Mouse (Mus musculus) natural killer cell, adult 2 months (primary cell): ENCODE data around the gene Lrrc20.
A peak's percentile ranks its signal among the peaks of the same experiment; 100 is the strongest.

ENCODE experiments used
- DNase-seq, 2 experiments: peaks; one replicate each; pipeline ENCODE4 v3.0.0; 2022; ENCODE audit warnings: low spot score in 2 of 2

Lrrc20 gene

DNA sequence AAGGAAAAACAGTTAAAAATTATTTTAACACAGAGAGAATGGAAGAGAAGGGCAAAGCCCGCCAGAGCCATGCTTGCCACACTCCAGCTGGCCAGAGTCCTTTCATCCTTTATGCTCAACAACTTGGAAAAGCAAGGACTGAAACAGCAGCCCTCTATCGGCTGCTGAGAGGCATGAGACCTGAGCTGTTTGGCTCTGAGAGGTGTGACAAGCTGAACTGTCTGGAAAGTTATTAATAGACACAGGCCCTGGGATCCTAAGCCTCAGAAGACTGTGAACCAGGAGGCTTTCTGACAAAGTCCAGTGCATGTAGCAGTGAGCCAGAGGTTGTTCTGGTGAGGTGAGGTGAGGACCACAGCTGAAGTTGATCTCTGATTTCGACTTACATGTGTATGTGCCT, 2.0 kb upstream of the Lrrc20 start:
- DNase-seq = no peak

- DNase-seq = no peak
These were observed 1.3 kb upstream of the Lrrc20 start for GRCm38 (mm10) chr10:61474344-61474743.

DNA sequence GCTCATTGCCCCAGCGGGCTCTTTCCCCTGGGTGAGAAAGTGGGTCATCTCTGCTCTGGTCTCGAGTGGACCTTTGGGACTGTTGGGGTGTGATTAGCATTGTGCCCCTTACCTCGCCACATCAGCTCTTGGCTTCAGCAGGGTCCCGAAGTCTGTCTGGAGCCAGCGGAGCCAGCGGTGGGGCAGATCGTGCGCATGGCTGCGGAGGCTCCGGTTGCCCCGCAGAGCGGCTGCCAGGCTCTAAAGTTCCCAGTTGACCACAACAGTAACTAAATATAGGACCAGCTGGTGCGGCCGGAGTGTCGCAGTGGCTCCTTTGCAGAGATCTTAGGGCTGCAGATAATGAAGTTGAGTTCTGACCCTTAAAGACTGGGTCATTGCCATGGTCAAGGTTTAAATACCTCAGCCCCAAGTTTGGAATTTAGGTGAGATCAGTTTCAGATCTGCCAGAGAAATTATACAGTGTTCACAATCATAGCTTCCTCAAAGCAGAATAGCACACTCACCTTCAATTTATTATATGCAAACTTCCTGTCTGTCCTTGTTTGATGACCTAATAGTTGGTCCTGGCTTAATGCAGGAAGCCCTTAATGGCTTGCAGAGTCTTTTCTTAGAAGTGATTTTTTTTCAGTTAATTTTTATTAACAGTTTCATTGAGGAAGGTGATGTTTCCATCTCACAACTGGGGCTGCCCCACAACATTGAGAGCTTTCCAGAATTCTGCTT, 1.0 kb downstream of the Lrrc20 start:
- DNase-seq = no peak

DNA sequence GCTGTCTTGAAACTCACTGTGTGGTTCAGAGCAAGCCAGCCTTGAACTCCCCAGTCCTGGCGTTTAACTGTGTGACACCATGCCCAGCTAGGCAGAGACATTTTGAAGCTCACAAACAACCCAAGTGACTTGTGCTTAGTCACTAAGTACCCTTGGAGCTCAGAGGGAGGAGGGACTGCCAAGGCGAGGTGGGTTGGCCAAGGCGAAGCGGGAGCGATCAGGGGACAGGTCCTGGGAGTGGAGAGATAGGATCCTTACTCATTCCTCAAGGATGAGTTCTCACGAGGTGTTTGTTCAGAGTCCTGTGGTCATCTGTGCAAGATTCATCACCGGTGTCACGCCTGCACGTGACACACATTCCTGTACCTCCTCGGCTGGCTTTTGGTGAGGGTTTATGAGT, 3.9 kb downstream of the Lrrc20 start:
- no peak for DNase-seq

- no peak for DNase-seq
These were observed 4.3 kb downstream of the Lrrc20 start for GRCm38 (mm10) chr10:61479927-61480326.

DNA sequence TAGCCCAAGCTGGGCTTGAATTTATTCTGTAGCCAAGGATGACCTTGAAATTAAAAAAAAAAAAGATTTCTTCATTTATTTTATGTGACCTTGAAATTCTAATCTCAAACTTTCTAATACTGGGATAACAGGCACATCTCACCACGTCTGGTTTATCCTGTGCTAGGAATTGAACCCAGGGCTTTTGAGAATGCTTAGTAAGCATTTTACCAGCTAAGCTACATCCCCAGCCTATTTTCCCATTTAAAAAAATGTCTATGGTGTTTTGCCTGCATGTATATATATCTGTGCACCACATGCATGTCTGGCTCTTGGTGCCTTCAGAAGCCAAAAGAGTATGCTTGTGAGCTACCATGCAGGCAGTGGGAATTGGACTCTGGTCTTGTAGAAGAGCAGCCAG, 4.9 kb downstream of the Lrrc20 start:
- no peak for DNase-seq

DNA sequence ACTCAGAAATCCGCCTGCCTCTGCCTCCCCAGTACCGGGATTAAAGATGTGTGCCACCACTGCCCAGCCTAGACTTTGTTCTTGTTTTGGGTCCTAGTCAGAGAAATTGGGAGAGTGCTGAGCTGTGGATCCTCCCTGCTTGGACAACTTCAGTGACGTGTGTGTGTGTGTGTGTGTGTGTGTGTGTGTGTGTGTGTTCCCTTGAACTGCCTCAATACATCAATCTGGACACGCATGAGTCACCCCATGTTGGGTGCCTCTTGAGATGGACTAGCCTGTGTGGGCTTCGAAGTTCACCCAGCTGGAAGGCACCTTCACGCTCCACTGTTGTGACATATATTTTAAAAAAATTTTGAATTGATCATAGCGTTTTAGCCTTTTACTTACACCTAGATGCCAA, 7.2 kb downstream of the Lrrc20 start:
- no peak for DNase-seq

DNA sequence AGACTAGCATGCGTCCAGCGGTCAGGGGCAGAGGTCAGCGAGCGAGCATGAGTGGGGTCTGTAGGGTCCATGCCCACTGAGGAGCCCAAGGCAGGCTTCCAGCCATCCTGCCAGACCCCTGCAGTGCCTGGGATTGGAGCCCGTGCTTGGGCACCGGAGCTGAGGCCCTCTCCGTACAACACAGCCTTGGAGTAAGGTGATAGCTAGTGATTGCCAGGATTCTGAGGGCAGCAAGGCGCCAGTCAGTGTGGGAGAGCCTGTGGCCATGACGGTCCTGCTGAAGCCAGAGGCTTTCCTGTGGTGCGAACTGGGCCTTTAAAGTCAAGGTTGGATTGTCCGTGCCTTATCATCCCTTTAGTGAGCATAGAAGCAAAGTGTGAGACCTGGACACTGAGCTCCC, 9.2 kb downstream of the Lrrc20 start:
- no peak for DNase-seq

GRCm38 (mm10) chr10:61486551-61487339, 11.1 kb downstream of the Lrrc20 start:
- no peak for DNase-seq

DNA sequence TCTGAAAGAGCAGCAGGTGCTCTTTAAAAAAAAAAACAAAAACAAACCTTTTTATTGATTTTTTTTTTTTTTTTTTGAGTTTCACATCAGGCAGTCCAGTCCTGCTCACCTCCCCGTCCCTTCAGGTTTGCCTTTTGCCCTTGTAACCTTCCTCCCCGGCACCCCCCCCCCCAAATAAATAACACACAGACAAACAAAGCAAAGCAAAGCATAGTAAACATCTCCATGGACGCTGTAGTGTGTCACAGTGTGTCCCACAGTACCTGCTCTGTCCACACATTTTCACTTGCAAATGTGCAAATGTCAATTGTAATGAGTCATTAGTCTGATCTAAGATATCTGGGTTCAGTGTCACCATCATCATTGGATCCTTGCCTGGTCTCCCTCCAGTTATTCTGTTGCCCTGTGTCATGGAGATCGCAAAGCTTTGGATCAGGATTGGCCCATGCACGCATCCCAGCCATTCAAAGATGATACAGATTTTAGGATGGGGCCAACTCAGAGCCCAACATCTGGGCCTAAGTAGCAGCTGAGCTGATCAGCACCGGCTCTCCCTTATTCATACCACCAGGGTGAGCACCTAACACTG, 13.0 kb downstream of the Lrrc20 start:
- no peak for DNase-seq

- DNase-seq = no peak
These were observed 16.0 kb downstream of the Lrrc20 start for GRCm38 (mm10) chr10:61491573-61491972.

DNA sequence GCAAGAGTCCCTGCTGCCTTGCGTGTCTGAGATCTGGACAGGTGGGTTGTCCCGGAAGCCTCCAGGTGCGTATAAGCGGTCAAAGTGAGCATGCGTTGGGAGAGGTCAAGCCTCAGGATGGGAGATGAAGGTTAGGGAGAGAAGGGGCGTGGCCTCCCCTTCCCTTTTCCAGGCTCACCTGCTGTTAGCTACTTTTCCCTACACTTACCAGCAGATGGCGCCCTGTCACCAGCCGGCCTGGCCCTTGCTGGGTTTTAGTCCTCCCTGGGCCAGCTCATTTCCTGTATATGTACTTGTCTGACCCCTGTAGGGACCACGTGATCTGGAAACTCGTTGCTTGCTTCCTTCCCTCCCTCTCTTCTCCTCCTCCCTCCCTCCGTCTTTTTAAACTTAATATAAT, 16.4 kb downstream of the Lrrc20 start:
- DNase-seq = peak; percentile 66 to 75

DNA sequence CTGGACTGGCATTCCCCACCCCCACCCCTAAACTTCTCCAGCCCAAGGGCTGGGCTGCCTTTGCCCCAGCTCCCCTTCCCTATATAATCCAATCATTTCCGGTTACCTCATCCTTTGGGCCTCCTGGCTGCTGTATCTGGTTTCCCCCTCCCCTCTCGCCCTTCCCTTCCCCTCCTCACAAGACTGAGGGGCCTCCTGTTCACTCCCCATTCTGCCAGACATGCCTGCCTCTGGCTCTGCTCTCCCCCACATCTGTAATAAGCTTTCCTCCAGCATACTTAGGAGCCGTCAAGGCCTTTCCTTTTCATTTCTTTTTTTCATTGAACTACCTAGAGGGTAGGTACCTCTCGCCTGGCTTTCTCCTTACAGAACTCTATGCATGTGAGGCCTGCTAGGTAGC, 19.9 kb downstream of the Lrrc20 start:
- DNase-seq = no peak

DNA sequence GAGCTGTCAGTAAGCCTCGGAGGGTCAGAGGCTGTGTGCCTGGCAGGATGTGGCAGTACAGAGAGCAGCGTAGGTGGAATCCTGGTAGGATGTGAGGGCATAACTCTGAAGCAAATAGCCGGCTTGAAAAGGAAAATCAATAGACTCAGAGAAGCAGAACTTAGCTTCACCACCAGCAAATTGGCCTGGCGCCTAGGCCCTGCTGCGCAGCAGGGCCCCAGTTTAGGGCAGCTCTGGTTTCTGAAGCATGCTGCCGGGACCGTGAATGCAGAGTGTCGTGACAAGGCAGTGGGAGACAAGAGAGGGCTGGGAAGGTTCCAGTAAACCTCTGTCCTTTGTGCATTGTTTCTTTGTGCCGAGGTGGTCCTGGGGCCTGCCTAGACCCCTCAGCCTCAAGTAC, 20.6 kb downstream of the Lrrc20 start:
- DNase-seq = no peak

GRCm38 (mm10) chr10:61499505-61500466, 24.2 kb downstream of the Lrrc20 start:
- no peak for DNase-seq

DNA sequence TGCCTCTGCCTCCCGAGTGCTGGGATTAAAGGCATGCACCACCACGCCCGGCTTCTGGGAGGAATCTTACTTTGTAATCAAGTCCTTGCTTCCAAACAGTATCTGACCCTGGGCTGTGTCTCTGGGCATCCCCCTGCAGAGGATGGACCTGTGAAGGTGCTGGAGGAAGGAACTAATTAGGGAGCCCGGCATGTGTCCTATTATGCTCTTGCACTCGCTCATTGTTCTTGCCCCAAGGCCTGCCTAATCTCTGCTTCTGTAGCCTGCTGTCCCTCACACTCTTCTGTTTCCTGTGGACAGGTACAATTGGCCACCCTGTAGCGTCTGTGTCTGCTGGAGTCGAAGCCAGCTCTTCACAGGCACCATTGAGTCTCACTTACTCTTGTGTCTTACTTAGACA, 25.2 kb downstream of the Lrrc20 start:
- DNase-seq = no peak

- no peak for DNase-seq
These were observed 28.5 kb downstream of the Lrrc20 start for GRCm38 (mm10) chr10:61504073-61504472.

DNA sequence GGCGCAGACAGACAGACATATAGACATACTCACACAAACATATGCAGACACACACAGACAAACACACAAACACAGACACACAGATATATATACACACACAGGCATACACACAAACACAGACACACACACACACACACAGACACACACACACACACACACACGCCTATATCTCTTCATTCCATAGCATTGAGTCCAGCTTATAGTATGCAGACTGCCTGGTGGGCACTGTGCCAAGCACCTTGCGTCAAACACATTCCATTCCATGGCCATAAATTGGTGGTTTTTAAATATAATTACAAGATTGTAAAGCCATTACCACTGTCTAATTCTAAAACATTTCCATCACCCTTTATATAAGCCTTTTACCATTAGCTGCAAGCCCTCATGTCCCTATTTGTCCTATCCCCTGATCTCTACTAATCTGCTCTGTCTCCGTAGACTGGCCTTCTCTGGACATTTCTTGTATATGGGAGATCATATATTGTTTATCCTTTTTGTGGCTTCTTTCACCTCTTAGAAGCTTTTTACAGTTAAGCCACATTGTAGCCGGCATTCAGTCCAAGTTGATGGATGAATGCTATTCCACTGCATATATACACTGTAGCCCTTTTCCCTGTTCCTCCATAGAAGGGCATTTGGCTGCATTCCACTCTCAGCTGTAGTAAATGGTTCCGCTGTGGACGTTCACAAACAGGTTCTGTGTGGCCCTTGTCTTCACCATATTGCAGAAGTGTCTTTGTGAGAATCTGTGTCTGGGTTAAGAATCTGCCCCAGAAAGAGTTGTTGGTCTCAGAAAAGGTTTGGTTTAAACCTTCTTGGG, 31.0 kb downstream of the Lrrc20 start:
- DNase-seq = no peak

GRCm38 (mm10) chr10:61509873-61510272, 34.3 kb downstream of the Lrrc20 start:
- DNase-seq = no peak

- no peak for DNase-seq
These were observed 35.2 kb downstream of the Lrrc20 start for GRCm38 (mm10) chr10:61510809-61511208.
